Mouse (Mus musculus) ES-Bruce4 (cell line): ENCODE data around the gene Prdm11.

Experiments
- CTCF ChIP-seq: IDR thresholded peaks from one replicate; pipeline ENCODE4 v1.8.1; 2011; ENCODE audit warnings: low read depth, low read length
- EP300 ChIP-seq: IDR thresholded peaks from 2 replicates; pipeline ENCODE4 v1.6.1; 2011; ENCODE audit warnings: low read depth, low read length; ENCODE audit not compliant: insufficient read depth
- POLR2A ChIP-seq: IDR thresholded peaks from one replicate; pipeline ENCODE4 v1.8.1; 2011; ENCODE audit warnings: low read length; ENCODE audit not compliant: insufficient read depth

- TF ChIP-seq POLR2A (no peak), CTCF (no peak), EP300 (no peak)
Measured at GRCm38 (mm10) chr2:92917405-92918142, 128.4 kb downstream of the Prdm11 start.
